Mouse (Mus musculus): ENCODE data around the gene Nlk.

Gene Nlk

DNA sequence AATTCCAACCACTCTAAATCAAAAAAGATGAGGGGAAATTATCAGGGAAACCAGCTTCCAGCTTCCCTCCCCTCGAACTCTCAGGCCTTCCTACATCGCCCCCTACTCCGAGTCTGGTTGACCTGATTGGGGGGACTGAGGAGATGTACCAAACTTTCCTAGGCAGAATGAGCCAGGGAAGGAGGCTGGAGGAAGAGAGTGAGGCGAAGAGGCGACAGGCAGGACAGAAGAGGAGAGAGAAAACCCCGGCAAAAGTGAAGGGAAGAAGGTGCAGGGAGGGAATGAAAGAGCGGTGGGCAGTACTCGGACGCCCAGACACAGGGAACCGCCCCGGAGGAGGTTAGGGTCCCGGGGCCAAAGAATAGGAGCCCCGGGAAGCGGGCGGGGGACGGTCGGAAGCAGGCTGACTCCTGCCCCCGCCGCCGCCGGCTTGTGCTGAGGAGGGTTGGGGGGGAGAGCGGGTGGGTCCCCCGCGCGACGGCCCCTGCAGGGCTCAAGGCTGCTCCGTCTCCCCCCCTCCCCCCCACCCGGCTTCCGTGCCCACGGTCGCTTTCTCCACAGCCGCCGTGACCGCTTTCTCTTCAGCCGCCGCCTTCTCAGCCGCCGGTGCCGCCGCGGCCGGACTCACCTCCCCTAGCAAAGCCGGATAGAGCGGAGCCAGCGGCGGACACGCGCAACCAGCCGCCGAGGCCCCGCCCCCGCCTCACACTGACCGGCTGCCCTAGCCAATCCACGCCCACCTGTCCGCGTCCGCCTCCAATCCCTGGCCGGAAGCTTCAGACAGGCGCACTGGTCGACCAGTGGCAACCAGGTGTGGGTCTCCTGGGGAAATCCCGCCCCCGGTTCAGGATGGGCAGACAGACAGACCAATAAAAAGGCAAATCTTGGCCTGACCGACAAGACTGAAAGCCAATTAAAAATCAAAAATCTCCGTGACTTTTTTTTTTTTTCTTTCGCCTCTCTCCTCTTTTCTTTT is at the start of gene Nlk:
Nlk (minus strand) TSS at position 597 of the 976 bp plus-strand sequence.
- DNase-seq (ENCODE audit: extremely low read depth, insufficient read length, low spot score), result peak; percentile 98

DNA sequence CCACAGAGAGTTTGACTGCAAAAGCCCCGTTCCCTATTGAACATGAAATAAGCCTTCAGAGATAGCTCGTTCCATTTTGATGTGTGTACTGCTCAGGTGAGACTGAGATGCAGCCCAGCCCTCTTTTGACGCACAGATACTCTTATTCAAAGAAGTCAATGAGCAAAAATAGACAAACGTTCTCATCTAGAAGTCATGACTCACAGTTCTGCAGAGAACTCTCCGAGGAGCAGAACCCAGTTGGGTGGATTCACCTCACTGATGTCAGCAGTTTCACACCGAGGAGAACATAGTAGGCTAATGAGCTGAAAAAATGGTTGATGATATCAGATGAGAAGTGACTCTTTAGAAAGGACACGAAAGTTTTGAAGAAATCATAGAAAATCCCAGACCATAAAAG is 49.1 kb upstream of the Nlk start:
- no peak for DNase-seq (ENCODE audit: extremely low read depth, insufficient read length, low spot score)

DNA sequence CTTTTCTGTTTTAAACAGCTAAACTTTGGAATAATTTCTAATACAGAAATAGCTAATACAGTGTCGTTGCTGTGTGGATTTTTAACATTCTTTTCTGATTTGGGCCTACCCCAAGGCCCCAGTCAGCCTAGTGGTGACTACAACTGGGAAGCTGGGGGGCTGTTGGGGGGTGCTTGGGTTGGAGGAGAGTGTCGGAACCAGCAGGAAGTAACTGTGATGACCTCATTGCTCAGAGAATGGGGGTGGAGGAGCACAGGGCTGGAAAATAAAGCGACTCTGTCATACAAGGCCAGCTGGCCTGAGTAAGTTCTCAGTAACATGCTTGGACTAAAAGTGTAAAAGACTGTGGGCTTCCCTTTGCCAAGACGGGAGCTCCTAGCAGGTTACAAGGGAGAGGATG is 48.3 kb upstream of the Nlk start:
- DNase-seq (ENCODE audit: extremely low read depth, insufficient read length, low spot score), result no peak

DNA sequence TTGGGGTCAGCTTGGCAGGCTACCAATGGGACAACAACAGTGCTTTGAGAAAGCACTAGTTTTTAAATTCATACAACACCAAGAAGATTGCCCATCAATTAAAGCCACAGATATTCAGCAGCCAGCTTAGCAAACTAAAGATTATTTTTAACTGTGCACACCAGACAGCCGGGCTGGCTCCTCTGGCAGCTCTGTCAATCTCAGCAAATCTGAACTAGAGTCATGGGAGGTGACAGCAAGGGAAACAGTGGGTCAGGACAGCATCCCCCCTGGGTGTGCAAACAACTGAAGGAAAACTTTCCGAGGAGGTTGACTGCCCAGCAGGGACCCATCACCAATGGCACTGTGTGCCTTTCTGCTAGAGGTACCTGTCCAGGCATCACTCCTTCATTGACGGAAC is 45.3 kb upstream of the Nlk start:
- DNase-seq (ENCODE audit: extremely low read depth, insufficient read length, low spot score), result no peak

DNA sequence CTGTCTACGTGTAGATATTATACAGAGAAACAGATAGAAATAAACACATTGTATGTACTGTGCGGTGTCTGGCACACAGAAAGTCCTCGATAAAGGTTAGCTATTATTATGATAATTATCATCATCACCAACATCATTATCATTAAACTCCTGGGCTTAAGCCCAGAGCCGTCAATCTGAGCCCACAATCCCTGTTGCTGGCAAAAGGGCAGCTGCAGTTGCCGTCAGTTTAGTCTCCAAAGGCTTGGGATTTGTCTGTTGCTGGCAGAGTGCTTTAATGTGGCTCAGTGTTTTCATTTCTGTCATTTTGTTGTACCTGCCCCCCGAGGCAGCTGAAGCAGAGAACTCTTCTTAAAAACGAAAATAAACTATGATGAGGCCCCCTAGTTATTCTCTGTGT is 44.8 kb upstream of the Nlk start:
- DNase-seq (ENCODE audit: extremely low read depth, insufficient read length, low spot score), result no peak

DNA sequence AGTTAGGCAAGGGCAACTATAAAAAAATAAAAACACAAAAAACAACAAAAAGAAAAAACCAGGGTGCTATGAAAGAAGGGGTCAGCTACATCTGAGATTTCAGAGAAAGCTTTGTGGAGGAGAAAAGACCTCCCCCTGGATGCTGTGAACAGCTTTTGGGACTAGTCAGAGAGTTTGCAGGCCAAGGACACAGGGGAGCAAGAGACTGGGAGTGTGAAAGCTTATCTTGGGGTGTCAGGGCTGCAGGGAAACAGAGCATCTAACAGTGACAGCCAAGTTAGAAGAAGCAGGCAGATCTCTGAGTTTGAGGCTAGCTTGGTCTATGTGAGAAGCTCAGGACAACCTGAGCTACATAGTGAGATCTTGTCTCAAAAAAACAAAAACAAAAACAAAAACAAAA is 42.2 kb upstream of the Nlk start:
- no peak for DNase-seq (ENCODE audit: extremely low read depth, insufficient read length, low spot score)

DNA sequence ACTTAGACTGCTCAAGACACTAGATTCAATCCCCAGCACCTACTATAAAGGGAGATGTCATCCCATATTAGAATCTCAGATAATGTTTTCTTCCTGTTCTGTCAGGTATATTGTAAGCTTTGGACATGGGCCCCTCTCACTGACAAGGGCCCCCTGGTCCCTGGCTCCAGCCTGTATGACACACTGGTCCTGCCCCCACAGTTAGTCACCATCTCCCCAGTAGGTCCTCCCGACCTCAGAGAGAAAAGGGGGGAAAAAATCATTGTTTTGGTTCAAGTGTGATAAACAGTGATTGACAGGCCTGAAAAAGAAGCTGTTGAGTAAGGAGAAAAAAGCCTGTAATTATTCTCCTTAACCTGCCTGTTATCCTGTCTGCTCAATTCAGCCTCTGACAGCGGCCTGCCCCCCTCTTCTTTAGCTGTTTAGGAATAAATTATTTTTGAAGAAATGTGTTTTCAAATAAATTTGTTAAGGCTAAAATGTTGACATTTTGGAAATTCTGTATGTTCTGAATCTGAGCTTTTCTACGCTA is 39.8 kb upstream of the Nlk start:
- no peak for DNase-seq (ENCODE audit: extremely low read depth, insufficient read length, low spot score)

DNA sequence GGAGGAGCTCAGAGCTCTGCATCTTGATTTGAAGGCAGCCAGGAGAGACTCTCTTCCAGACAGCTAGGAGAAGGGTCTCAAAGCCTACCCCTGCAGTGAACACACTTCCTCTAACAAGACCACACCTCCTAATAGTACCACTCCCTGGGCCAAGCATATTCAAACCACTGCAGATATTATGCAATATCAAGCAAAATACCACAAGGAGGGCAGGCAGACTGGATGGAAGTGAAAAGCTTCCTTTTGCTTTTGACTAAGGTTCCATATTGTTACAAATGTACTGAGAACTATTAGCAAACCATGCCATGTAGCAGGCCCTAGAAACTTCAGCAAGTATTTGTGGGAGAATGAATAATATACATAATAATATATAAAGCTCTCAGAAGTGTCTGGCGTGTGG is 38.0 kb upstream of the Nlk start:
- no peak for DNase-seq (ENCODE audit: extremely low read depth, insufficient read length, low spot score)

DNA sequence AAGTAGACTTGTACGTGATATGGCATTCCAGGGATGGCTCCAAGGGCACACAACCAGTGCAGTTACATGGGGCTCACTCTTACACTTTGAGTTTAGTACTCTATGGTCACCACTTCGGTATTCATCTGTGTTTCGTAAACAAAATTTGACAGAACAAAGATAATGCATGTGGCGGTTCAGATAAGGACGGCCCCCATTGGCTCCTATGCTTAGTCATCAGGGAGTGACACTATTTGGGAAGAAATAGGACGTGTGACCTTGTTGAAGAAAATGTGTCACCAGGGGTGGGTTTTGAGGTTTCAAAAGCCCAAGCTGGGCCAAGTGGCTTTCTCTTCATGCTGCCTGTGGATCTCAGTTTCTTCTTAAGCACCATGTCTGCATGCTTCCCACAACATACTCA is 35.4 kb upstream of the Nlk start:
- DNase-seq (ENCODE audit: extremely low read depth, insufficient read length, low spot score), result no peak

DNA sequence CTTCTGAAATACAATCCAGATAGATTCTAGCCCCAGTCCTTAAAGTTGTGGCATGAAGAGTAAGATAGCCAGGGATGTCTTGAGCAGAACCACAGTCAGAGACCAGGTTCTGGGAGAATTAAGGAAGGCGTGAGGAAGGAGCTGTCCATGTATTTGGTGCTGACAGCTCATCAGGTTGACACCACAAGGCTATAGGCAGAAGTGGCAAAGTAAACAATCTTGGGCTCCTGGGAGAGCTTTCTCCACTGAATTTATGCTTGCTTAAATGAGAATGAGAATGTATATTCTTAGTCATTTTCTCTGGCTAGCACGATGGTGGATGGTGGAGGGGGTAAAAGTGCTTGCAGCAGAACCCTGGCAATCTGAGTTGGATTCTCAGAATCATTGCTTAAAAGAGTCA is 33.7 kb upstream of the Nlk start:
- DNase-seq (ENCODE audit: extremely low read depth, insufficient read length, low spot score), result no peak

DNA sequence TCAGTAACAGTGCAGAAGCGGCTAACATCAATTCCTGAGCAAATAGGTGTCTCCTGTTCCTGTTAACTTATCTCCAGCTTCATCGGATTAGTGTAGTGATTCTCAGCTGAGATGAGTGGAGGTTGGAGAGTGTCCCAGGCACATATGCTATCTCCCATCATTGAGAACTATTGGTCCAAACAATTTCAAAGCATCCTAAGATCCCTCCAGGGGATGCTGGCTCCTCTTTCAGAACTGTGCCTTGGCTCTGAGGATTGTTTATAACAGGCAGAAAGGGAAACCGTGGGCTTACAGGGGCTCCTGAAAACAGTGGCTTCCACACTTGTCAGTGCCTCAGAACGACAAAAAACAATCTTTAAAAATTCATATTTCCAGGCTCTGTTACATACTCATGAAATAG is 30.9 kb upstream of the Nlk start:
- DNase-seq (ENCODE audit: extremely low read depth, insufficient read length, low spot score), result no peak

DNA sequence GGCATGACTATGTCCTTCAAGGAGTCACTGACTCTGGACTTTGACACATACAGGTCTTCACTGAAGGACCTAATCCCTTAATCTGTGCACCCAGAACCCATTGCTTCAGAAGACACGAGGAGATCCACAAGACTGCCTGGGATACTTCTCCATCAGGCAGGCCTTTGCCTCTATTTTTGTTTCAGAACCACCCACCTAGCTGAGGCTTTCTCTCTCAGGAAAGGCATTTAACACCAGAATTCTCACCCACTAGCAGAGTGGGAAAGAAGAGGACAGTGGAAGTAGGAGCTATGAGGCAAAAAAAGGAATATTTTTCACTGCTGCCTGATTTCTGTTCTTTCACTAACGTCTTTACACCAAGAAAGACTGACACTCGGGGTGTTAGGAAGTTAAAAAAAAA is 29.2 kb upstream of the Nlk start:
- DNase-seq (ENCODE audit: extremely low read depth, insufficient read length, low spot score), result no peak

DNA sequence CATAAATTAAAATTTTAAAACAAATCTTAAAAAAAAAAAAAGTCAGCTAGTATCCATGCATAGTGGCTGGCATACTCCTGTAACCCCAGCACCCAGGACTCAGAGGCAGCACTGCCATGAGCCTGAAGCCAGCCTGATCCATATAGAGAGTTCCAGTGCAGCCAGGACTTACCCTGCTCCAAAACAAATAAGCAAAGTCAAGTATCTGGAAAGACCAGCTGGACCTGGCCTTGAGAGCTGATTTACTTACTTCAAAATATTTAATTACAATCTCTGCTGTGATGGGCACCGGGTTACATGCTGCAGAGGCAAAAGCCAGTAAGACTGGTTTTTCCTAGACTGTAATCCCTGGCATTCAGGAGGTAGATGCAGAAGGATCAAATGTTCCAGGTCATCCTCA is 27.6 kb upstream of the Nlk start:
- no peak for DNase-seq (ENCODE audit: extremely low read depth, insufficient read length, low spot score)

DNA sequence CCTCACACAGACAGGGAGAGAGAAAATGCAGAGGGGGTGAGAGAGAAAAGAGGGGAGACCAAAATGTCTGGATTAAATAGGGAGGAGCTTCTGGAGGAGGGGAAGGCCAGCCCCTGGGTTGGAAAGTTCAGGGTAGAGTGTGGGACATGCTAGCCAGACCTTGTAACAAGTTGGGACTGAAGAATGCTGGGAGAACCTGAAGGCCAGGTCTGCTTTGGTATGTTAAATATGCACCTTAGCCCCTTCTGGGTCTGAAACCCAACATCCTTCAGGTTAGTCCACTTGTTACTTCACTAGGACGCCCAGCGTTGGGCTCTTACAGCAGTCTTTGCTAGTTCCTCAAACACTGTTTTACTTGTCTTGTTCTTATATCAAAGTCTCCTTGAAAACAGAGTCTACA is 24.2 kb upstream of the Nlk start:
- no peak for DNase-seq (ENCODE audit: extremely low read depth, insufficient read length, low spot score)

DNA sequence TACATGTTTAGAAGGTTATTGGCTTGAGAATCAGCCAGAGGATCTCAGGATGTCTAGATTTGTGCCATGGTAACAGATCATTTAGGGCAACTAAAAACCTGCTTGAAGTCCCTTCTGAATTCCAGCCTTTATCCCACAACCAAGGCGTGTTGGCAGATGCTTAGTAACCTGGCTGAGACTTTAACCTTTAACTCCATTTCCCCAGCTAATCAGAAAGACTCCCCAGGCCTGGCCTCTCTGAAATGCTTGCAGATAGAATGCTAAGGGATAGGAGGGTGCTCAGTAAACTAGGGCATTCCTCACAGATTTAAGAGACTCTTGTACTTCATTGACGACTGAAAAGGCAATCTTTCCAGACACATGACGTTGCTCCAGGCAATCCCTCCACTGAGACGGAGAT is 20.5 kb upstream of the Nlk start:
- DNase-seq (ENCODE audit: extremely low read depth, insufficient read length, low spot score), result no peak

DNA sequence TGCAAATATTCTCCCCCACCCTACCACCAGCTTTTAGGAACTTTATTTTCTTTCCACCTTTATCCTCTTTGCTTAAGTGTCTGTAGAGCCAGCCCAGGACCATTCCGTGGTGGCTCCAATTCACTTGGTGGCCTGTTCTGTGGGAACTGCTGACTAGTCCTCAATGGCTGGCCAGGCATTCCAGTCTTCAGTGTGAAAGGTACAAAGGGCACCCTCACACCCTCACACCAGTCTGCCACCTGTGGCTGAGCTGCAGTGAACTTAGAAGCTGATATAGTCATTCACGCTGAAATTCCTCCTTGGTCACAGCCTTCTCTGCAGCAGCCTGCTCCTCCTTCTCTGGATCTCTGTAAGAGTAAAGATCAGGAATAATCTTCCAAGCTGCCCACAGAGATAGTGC is 11.5 kb upstream of the Nlk start:
- no peak for DNase-seq (ENCODE audit: extremely low read depth, insufficient read length, low spot score)

DNA sequence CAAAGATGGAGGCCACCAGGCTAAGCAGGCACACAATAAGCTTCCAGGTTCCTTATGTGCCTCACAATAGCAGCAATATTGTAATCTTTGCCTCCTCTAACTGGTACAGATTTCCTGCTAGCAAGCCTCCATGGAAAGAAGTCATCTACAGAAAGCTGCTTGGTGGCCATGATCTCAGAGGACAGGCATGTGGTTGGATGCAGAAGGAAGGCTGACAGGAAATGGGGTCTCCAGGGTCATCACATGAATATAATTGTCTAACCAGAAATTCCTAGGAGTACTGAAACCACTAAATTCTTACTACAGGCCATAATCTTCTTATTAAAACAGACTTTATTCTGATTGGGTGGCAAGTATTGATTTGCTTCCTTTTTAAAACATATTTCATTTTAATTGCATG is 8.9 kb upstream of the Nlk start:
- DNase-seq (ENCODE audit: extremely low read depth, insufficient read length, low spot score), result no peak

DNA sequence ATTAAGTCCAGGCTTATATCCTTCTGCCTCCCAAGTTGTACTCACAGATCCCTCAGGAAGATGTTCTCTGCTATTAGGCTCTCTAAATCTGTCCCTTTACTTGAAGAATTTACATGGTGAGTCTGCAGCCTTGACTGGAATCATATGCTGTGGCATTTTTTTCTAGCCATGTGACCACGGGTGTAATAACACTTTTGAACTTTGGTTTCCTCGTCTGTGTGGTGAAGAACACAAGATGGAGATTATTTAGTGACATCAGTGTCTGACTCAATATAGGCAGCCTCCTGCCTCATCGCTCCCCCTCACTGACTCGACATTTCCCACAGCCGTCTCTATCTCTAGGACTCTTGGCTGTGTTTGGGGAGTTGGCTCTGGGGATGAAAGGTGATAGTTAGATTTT is 5.9 kb upstream of the Nlk start:
- no peak for DNase-seq (ENCODE audit: extremely low read depth, insufficient read length, low spot score)

DNA sequence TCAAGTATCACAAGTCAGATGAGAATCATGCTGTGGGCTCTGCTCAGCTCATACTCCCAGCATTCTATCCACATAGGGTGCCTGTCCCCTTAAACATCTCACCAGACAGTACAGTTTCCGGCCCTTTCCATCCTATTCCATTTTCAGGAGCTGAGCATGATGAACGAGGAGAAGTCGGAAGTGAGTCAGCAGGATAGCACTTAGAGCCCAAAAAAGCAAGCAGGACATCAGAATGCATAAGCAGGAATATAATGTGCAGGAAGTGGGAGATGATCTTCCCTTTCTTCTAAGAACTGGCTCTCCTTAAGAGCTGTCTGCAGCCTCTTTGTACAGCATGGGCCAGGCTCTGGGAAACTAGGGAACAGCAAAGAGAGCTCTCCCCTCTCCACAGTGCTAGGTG is 5.1 kb upstream of the Nlk start:
- no peak for DNase-seq (ENCODE audit: extremely low read depth, insufficient read length, low spot score)

DNA sequence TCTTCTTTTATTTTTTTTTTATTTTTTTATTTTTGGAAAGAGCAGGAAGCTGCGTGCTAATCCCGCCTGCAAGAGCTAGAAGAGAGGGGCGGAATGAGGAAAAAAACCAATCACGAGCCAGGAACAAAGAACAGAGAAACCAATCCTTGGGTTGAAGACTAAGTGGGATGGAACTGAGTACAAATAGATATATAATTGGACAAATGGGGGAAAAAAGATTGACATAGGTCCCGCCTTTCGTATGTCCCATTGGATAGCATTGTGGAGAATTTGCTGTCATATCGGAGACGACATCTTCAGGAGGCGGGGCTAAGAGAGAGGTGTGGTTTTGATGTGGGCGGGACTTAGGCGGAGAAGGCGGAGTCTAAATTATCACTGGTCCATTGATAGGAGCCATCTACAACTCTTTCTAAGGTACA is 589 bp upstream of the Nlk start:
- DNase-seq (ENCODE audit: extremely low read depth, insufficient read length, low spot score), result peak; percentile 77

DNA sequence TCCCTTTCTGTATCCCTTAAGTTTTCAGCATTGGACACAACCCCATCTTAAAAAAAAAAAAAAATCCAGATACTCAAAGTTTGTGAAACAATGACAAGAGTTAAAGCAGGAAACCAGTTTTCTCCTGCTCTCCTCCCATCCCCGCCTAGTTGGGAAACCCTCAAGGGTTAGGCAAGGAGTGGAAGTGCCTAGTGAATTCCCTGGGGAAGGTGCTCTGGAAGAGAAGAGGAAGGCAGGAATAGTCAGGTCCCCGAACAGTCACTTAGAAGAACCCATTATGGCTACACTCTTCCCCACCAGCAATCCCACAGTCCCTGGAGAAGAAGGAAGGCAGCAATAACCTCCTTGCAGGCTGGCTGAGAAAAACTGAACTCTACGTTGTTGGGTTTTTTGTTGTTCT is 2.9 kb downstream of the Nlk start:
- peak; percentile 15 for DNase-seq (ENCODE audit: extremely low read depth, insufficient read length, low spot score)

DNA sequence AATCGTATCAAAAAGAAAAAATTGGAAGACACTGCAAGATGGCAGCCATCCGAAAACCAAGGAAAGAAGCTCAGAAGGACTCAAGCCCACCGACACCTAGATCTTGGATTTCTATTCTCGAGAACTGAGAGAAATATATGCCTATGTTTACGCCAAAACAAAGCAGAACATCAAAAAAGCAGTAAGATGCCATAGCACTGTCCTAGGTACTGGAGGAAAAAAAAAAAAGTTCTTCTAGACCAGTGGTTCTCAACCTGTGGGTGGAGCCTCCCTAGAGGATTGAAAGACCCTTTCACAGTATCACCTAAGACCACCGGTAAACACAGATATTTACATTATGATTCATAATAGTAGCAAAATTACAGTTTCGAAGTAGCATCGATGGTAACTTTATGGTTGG is 3.9 kb downstream of the Nlk start:
- DNase-seq (ENCODE audit: extremely low read depth, insufficient read length, low spot score), result no peak

DNA sequence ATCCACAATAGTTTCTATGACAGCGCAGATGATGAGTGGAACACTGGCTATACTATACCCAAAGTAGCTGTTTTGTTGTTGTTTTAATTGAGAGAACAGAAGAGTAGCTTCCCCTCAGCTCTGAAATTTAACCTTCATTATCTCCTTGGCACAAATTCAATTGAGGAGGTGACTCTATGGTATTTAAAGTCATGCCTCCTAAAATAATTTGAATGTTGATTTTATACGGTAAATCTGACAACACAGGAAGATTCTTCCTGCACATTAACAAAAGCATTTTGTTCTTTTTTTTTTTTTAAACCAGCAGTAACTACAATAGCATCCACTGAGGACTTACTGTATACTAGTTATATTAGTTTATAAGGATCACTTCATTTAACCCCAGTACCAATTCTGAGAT is 6.0 kb downstream of the Nlk start:
- DNase-seq (ENCODE audit: extremely low read depth, insufficient read length, low spot score), result no peak
